Mouse (Mus musculus) thymus, adult 2 months (tissue): ENCODE measurements around the gene Kcnip3.

Source experiments
- CTCF ChIP-seq: fragments of 200-500 bp; IDR thresholded peaks from 2 replicates; pipeline ENCODE4 v1.5.1; 2012; ENCODE audit warnings: mild to moderate bottlenecking, control low read depth, low read length, moderate library complexity, borderline replicate concordance; ENCODE audit not compliant: control insufficient read depth, poor library complexity, insufficient read depth; ENCODE audit errors: extremely low read depth
- POLR2A ChIP-seq: fragments of 200-500 bp; IDR thresholded peaks from 2 replicates; pipeline ENCODE4 v1.6.1; 2012; ENCODE audit warnings: mild to moderate bottlenecking, low read length, control low read depth, moderate library complexity; ENCODE audit not compliant: control insufficient read depth, poor library complexity, insufficient read depth; ENCODE audit errors: extremely low read depth

DNA sequence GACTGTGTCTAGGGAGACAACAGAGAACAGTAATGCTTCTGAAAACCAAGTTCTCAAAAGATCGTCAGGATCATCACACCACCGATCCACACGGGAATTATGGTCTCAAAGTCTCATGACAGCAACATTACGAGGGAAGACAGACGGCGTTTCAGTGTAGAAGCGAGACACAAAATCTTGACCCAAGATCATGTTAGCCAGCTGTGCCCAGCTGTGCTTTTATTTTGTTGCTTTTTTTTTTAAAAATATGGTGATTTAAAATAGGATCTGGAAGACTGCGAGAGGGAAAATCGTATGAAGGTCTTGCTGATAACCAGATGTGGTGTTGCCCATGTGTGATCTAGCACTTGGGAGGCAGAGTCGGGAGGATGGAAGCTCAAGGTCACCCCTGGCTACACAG lies 51.2 kb downstream of the Kcnip3 start:
- TF ChIP-seq CTCF (no peak), POLR2A (no peak)
